Mouse (Mus musculus): Measurements from ENCODE around the gene Gm10803. TPM values are rescaled to one million over a fixed set of nuclear protein-coding genes. Genes with fewer than 3 reads are reported as not detected.

Gm10803 gene
- polyA plus RNA-seq, 1 experiment = not detected

- 77% methylated on average over 10 of the region's 10 CpGs for WGBS
- H3K27me3 ChIP-seq (ENCODE audit: control insufficient read depth, insufficient read depth, low read length) = no peaks in the 10 kb centered on the region
- no peaks in the 10 kb centered on the region for H3K4me1 ChIP-seq (replicated peaks; ENCODE audit: control insufficient read depth, insufficient read depth, low read length)
- TF ChIP-seq POLR2A (IDR thresholded peaks at IDR 0.05; ENCODE audit: control insufficient read depth, extremely low read depth, insufficient read depth, low read length, poor library complexity) = no peak
- TF ChIP-seq CTCF (IDR thresholded peaks at IDR 0.05; ENCODE audit: borderline replicate concordance, control insufficient read depth, extremely low read depth, insufficient read depth, low read length, poor library complexity) = no peak
- no peak overlapping the region for H3K4me3 ChIP-seq (ENCODE audit: control insufficient read depth, insufficient read depth, low read length)
- no peaks in the 10 kb centered on the region for H3K36me3 ChIP-seq (ENCODE audit: control insufficient read depth, insufficient read depth, low read length)
- no peak for DNase-seq
- no peak overlapping the region for H3K27ac ChIP-seq (ENCODE audit: control insufficient read depth, insufficient read depth, low read length)
Observed at GRCm38 (mm10) chr2:93552676-93553521, 7.5 kb upstream of the Gm10803 start.

- Histone ChIP-seq H3K36me3 (ENCODE audit: control insufficient read depth, insufficient read depth, low read length) (no peaks in the 10 kb centered on the region), H3K4me1 (replicated peaks; ENCODE audit: control insufficient read depth, insufficient read depth, low read length) (no peaks in the 10 kb centered on the region), H3K27ac (ENCODE audit: control insufficient read depth, insufficient read depth, low read length) (no peak overlapping the region), H3K27me3 (ENCODE audit: control insufficient read depth, insufficient read depth, low read length) (no peaks in the 10 kb centered on the region), H3K4me3 (ENCODE audit: control insufficient read depth, insufficient read depth, low read length) (no peak overlapping the region)
- DNase-seq = no peak
- TF ChIP-seq CTCF (IDR thresholded peaks at IDR 0.05; ENCODE audit: borderline replicate concordance, control insufficient read depth, extremely low read depth, insufficient read depth, low read length, poor library complexity) (no peak), POLR2A (IDR thresholded peaks at IDR 0.05; ENCODE audit: control insufficient read depth, extremely low read depth, insufficient read depth, low read length, poor library complexity) (no peak)
- 76% methylated on average over 5 of the region's 5 CpGs for WGBS
Observed at GRCm38 (mm10) chr2:93553905-93554304, 6.5 kb upstream of the Gm10803 start.

- TF ChIP-seq CTCF (IDR thresholded peaks at IDR 0.05; ENCODE audit: borderline replicate concordance, control insufficient read depth, extremely low read depth, insufficient read depth, low read length, poor library complexity) = no peak
- no peak for TF ChIP-seq POLR2A (IDR thresholded peaks at IDR 0.05; ENCODE audit: control insufficient read depth, extremely low read depth, insufficient read depth, low read length, poor library complexity)
- no peak overlapping the region for H3K27ac ChIP-seq (ENCODE audit: control insufficient read depth, insufficient read depth, low read length)
- no peaks in the 10 kb centered on the region for H3K4me1 ChIP-seq (replicated peaks; ENCODE audit: control insufficient read depth, insufficient read depth, low read length)
- H3K4me3 ChIP-seq (ENCODE audit: control insufficient read depth, insufficient read depth, low read length) = no peak overlapping the region
- DNase-seq = no peak
- no peaks in the 10 kb centered on the region for H3K36me3 ChIP-seq (ENCODE audit: control insufficient read depth, insufficient read depth, low read length)
- WGBS = 92% methylated on average over 6 of the region's 6 CpGs
- H3K27me3 ChIP-seq (ENCODE audit: control insufficient read depth, insufficient read depth, low read length) = no peaks in the 10 kb centered on the region
Observed at GRCm38 (mm10) chr2:93565647-93566046, 5.3 kb downstream of the Gm10803 start.

GRCm38 (mm10) chr2:93567675-93568074 lies 7.3 kb downstream of the Gm10803 start:
- Histone ChIP-seq H3K4me3 (ENCODE audit: control insufficient read depth, insufficient read depth, low read length) (no peak overlapping the region), H3K27me3 (ENCODE audit: control insufficient read depth, insufficient read depth, low read length) (no peaks in the 10 kb centered on the region), H3K36me3 (ENCODE audit: control insufficient read depth, insufficient read depth, low read length) (no peaks in the 10 kb centered on the region), H3K4me1 (replicated peaks; ENCODE audit: control insufficient read depth, insufficient read depth, low read length) (no peaks in the 10 kb centered on the region), H3K27ac (ENCODE audit: control insufficient read depth, insufficient read depth, low read length) (no peak overlapping the region)
- no peak for TF ChIP-seq POLR2A (IDR thresholded peaks at IDR 0.05; ENCODE audit: control insufficient read depth, extremely low read depth, insufficient read depth, low read length, poor library complexity)
- TF ChIP-seq CTCF (IDR thresholded peaks at IDR 0.05; ENCODE audit: borderline replicate concordance, control insufficient read depth, extremely low read depth, insufficient read depth, low read length, poor library complexity) = no peak
- DNase-seq = no peak
- 65% methylated on average over 7 of the region's 7 CpGs for WGBS

GRCm38 (mm10) chr2:93572565-93572964 lies 12.2 kb downstream of the Gm10803 start:
- TF ChIP-seq CTCF (IDR thresholded peaks at IDR 0.05; ENCODE audit: borderline replicate concordance, control insufficient read depth, extremely low read depth, insufficient read depth, low read length, poor library complexity) (no peak), POLR2A (IDR thresholded peaks at IDR 0.05; ENCODE audit: control insufficient read depth, extremely low read depth, insufficient read depth, low read length, poor library complexity) (no peak)

GRCm38 (mm10) chr2:93581271-93581670 lies 20.9 kb downstream of the Gm10803 start:
- Histone ChIP-seq H3K4me1 (replicated peaks; ENCODE audit: control insufficient read depth, insufficient read depth, low read length) (no peaks in the 10 kb centered on the region), H3K4me3 (ENCODE audit: control insufficient read depth, insufficient read depth, low read length) (no peak overlapping the region), H3K27ac (ENCODE audit: control insufficient read depth, insufficient read depth, low read length) (no peak overlapping the region), H3K36me3 (ENCODE audit: control insufficient read depth, insufficient read depth, low read length) (no peaks in the 10 kb centered on the region), H3K27me3 (ENCODE audit: control insufficient read depth, insufficient read depth, low read length) (no peaks in the 10 kb centered on the region)
- TF ChIP-seq POLR2A (IDR thresholded peaks at IDR 0.05; ENCODE audit: control insufficient read depth, extremely low read depth, insufficient read depth, low read length, poor library complexity) (no peak), CTCF (IDR thresholded peaks at IDR 0.05; ENCODE audit: borderline replicate concordance, control insufficient read depth, extremely low read depth, insufficient read depth, low read length, poor library complexity) (no peak)
- WGBS = 51% methylated on average over 3 of the region's 3 CpGs
- no peak for DNase-seq

More at GRCm38 (mm10) chr2:93572565-93572964, 12.2 kb downstream of the Gm10803 start:
- 74% methylated on average over 5 of the region's 5 CpGs for WGBS
- no peak overlapping the region for H3K27ac ChIP-seq (ENCODE audit: control insufficient read depth, insufficient read depth, low read length)
- H3K27me3 ChIP-seq (ENCODE audit: control insufficient read depth, insufficient read depth, low read length) = no peaks in the 10 kb centered on the region
- no peak for DNase-seq
- H3K36me3 ChIP-seq (ENCODE audit: control insufficient read depth, insufficient read depth, low read length) = no peaks in the 10 kb centered on the region
- no peaks in the 10 kb centered on the region for H3K4me1 ChIP-seq (replicated peaks; ENCODE audit: control insufficient read depth, insufficient read depth, low read length)
- no peak overlapping the region for H3K4me3 ChIP-seq (ENCODE audit: control insufficient read depth, insufficient read depth, low read length)

Data from thymus, adult 2 months (tissue).